Mouse (Mus musculus): Measurements from ENCODE around the gene Cog4. TPM values are rescaled to one million over a fixed set of nuclear protein-coding genes. Genes with fewer than 3 reads are reported as not detected.

The Cog4 gene
- polyA plus RNA-seq, 1 experiment from 2014 or later = 64.6 TPM

- Histone ChIP-seq H3K4me1 (ENCODE audit: control insufficient read depth, insufficient read depth, low read length) (no peaks in the 10 kb centered on the region), H3K27ac (ENCODE audit: low read depth, low read length) (no peak overlapping the region), H3K9me3 (ENCODE audit: control insufficient read depth, low read length) (no peaks in the 10 kb centered on the region), H3K4me3 (ENCODE audit: low read depth, low read length) (no peak overlapping the region), H3K36me3 (ENCODE audit: control insufficient read depth, insufficient read depth, low read length) (peaks cover 73% of the 10 kb centered on the region), H3K27me3 (ENCODE audit: control insufficient read depth, insufficient read depth, low read length) (no peaks in the 10 kb centered on the region), H3K9ac (replicated peaks; ENCODE audit: low read depth, low read length) (no peak overlapping the region), H3K4me2 (ENCODE audit: low read depth, low read length) (no peak overlapping the region)
- ATAC-seq (ENCODE audit: low read depth) = no peak
- WGBS = 89% methylated on average over 4 of the region's 4 CpGs
Measured at GRCm38 (mm10) chr8:110877862-110878261, 31.5 kb downstream of the Cog4 start.

- WGBS = 91% methylated on average over 10 of the region's 10 CpGs
- no peaks in the 10 kb centered on the region for H3K27me3 ChIP-seq (ENCODE audit: control insufficient read depth, insufficient read depth, low read length)
- peaks cover 59% of the 10 kb centered on the region for H3K36me3 ChIP-seq (ENCODE audit: control insufficient read depth, insufficient read depth, low read length)
- no peak for ATAC-seq (ENCODE audit: low read depth)
- H3K9me3 ChIP-seq (ENCODE audit: control insufficient read depth, low read length) = no peaks in the 10 kb centered on the region
- H3K4me3 ChIP-seq (ENCODE audit: low read depth, low read length) = no peak overlapping the region
- no peak overlapping the region for H3K27ac ChIP-seq (ENCODE audit: low read depth, low read length)
- no peaks in the 10 kb centered on the region for H3K4me1 ChIP-seq (ENCODE audit: control insufficient read depth, insufficient read depth, low read length)
- no peak overlapping the region for H3K4me2 ChIP-seq (ENCODE audit: low read depth, low read length)
- H3K9ac ChIP-seq (replicated peaks; ENCODE audit: low read depth, low read length) = no peak overlapping the region
Measured at GRCm38 (mm10) chr8:110881741-110882310, 35.4 kb downstream of the Cog4 start.

DNA sequence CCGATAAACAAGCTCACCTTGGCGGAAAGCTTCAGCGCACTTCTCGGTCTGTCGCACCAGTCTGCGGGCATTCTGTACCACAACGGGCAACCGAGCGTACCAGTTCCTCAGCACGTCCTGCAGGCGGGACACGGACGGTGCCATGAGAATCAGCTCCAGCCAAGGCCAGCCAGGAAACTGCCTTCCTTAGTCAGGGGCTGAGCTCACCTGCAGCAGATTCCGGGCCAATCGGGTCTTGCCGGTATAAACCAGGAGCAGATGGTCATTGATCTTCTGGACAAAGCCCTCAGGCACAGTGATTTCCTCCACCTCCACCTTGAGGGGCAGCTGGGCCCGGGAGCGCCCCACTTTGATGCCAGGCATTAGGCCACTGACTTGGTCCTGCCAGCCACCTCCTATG is 37.4 kb downstream of the Cog4 start:
- H3K27ac ChIP-seq (ENCODE audit: low read depth, low read length) = no peak overlapping the region
- peaks cover 57% of the 10 kb centered on the region for H3K36me3 ChIP-seq (ENCODE audit: control insufficient read depth, insufficient read depth, low read length)
- no peaks in the 10 kb centered on the region for H3K4me1 ChIP-seq (ENCODE audit: control insufficient read depth, insufficient read depth, low read length)
- no peaks in the 10 kb centered on the region for H3K9me3 ChIP-seq (ENCODE audit: control insufficient read depth, low read length)
- H3K4me3 ChIP-seq (ENCODE audit: low read depth, low read length) = no peak overlapping the region
- WGBS = 96% methylated on average over 18 of the region's 18 CpGs
- ATAC-seq (ENCODE audit: low read depth) = no peak
- H3K4me2 ChIP-seq (ENCODE audit: low read depth, low read length) = no peak overlapping the region
- no peaks in the 10 kb centered on the region for H3K27me3 ChIP-seq (ENCODE audit: control insufficient read depth, insufficient read depth, low read length)
- H3K9ac ChIP-seq (replicated peaks; ENCODE audit: low read depth, low read length) = no peak overlapping the region

GRCm38 (mm10) chr8:110886634-110887033 is 40.2 kb downstream of the Cog4 start:
- no peak overlapping the region for H3K27ac ChIP-seq (ENCODE audit: low read depth, low read length)
- H3K9ac ChIP-seq (replicated peaks; ENCODE audit: low read depth, low read length) = no peak overlapping the region
- WGBS = 89% methylated on average over 3 of the region's 3 CpGs
- H3K4me2 ChIP-seq (ENCODE audit: low read depth, low read length) = no peak overlapping the region
- no peak overlapping the region for H3K4me3 ChIP-seq (ENCODE audit: low read depth, low read length)
- H3K27me3 ChIP-seq (ENCODE audit: control insufficient read depth, insufficient read depth, low read length) = no peaks in the 10 kb centered on the region
- H3K4me1 ChIP-seq (ENCODE audit: control insufficient read depth, insufficient read depth, low read length) = no peaks in the 10 kb centered on the region
- no peak for ATAC-seq (ENCODE audit: low read depth)
- peaks cover 38% of the 10 kb centered on the region for H3K36me3 ChIP-seq (ENCODE audit: control insufficient read depth, insufficient read depth, low read length)
- no peaks in the 10 kb centered on the region for H3K9me3 ChIP-seq (ENCODE audit: control insufficient read depth, low read length)

DNA sequence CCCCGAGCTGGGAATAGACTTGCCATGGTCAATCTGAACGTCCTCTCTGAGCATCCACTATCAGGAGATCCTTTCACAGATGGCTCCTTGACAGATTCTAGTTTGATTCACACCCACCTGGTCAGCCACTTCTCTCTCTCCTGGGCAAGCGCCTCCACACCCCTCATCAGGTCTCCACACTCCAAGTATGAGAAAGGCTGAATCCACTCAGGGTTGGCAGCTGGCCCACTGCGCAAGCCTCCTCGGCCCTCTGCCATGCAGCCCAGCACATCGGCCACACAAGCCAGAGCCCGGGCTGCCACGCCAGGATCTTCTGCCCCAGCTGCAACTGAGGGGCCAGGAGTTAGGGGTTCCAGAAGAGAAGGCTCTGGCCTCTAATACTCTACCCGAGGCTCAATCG is 41.2 kb downstream of the Cog4 start:
- Histone ChIP-seq H3K36me3 (ENCODE audit: control insufficient read depth, insufficient read depth, low read length) (peaks cover 29% of the 10 kb centered on the region), H3K4me1 (ENCODE audit: control insufficient read depth, insufficient read depth, low read length) (no peaks in the 10 kb centered on the region), H3K9me3 (ENCODE audit: control insufficient read depth, low read length) (no peaks in the 10 kb centered on the region), H3K27ac (ENCODE audit: low read depth, low read length) (no peak overlapping the region), H3K27me3 (ENCODE audit: control insufficient read depth, insufficient read depth, low read length) (no peaks in the 10 kb centered on the region), H3K4me3 (ENCODE audit: low read depth, low read length) (no peak overlapping the region), H3K4me2 (ENCODE audit: low read depth, low read length) (no peak overlapping the region), H3K9ac (replicated peaks; ENCODE audit: low read depth, low read length) (no peak overlapping the region)
- ATAC-seq (ENCODE audit: low read depth) = no peak
- WGBS = 94% methylated on average over 10 of the region's 10 CpGs

- H3K36me3 ChIP-seq (ENCODE audit: control insufficient read depth, insufficient read depth, low read length) = peaks cover 20% of the 10 kb centered on the region
- no peaks in the 10 kb centered on the region for H3K9me3 ChIP-seq (ENCODE audit: control insufficient read depth, low read length)
- H3K4me1 ChIP-seq (ENCODE audit: control insufficient read depth, insufficient read depth, low read length) = no peaks in the 10 kb centered on the region
- H3K9ac ChIP-seq (replicated peaks; ENCODE audit: low read depth, low read length) = no peak overlapping the region
- H3K27me3 ChIP-seq (ENCODE audit: control insufficient read depth, insufficient read depth, low read length) = no peaks in the 10 kb centered on the region
- H3K4me2 ChIP-seq (ENCODE audit: low read depth, low read length) = no peak overlapping the region
- no peak overlapping the region for H3K4me3 ChIP-seq (ENCODE audit: low read depth, low read length)
- H3K27ac ChIP-seq (ENCODE audit: low read depth, low read length) = no peak overlapping the region
- ATAC-seq (ENCODE audit: low read depth) = no peak
- WGBS = 93% methylated on average over 8 of the region's 8 CpGs
Measured at GRCm38 (mm10) chr8:110888441-110888840, 42.0 kb downstream of the Cog4 start.

DNA sequence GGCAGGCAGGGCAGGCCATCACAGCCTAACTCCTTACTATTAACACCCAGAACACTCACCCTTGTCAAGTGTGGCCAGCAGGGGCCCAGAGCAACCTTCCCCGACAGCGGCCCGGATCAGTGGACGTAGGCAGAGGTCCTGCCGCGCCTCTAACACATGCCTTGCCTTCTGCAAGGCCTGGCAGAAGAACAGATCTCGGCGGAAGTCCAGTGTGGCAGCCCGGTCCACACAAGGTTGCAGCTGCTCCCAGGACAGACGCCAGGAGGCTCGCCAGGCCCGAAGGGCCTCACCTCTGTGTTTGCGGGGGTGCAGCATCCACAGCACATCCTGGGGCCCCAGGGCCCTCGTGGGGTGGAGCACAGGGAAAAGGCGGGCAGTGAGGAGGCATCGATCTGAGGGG is 42.5 kb downstream of the Cog4 start:
- H3K9ac ChIP-seq (replicated peaks; ENCODE audit: low read depth, low read length) = no peak overlapping the region

DNA sequence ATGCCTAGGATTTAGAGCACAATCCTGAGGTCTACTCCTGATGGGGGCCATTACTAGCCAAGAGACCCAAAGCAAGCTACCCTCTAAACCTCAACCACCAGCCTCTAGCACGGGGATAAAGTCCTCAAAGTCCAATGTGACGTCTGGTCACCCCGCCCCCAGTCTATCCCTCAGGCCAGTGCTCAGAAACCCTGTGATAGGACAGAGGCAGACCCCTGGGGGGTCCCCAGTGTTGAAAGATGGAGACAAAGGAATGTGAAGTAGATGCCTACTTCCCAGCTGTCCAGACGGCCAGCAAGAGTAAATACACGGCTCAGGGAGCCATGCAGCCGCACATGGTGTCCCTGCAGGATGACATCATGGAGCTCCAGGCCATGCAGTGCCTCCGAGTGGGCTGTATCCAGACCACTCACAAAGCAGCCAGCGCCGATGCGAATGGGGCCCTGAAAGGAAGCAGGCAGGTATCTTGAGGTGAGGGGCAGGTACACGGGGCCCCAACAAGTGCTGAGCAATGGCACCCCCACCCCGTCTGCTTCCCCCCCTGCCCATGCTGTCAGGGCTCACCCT is 43.6 kb downstream of the Cog4 start:
- H3K4me2 ChIP-seq (ENCODE audit: low read depth, low read length) = no peak overlapping the region
- no peak for ATAC-seq (ENCODE audit: low read depth)
- no peaks in the 10 kb centered on the region for H3K9me3 ChIP-seq (ENCODE audit: control insufficient read depth, low read length)
- no peaks in the 10 kb centered on the region for H3K27me3 ChIP-seq (ENCODE audit: control insufficient read depth, insufficient read depth, low read length)
- H3K4me1 ChIP-seq (ENCODE audit: control insufficient read depth, insufficient read depth, low read length) = no peaks in the 10 kb centered on the region
- H3K36me3 ChIP-seq (ENCODE audit: control insufficient read depth, insufficient read depth, low read length) = peaks cover 9% of the 10 kb centered on the region
- no peak overlapping the region for H3K4me3 ChIP-seq (ENCODE audit: low read depth, low read length)
- no peak overlapping the region for H3K9ac ChIP-seq (replicated peaks; ENCODE audit: low read depth, low read length)
- H3K27ac ChIP-seq (ENCODE audit: low read depth, low read length) = no peak overlapping the region
- WGBS = 83% methylated on average over 12 of the region's 12 CpGs

More for the DNA sequence above, 42.5 kb downstream of the Cog4 start:
- no peaks in the 10 kb centered on the region for H3K27me3 ChIP-seq (ENCODE audit: control insufficient read depth, insufficient read depth, low read length)
- H3K36me3 ChIP-seq (ENCODE audit: control insufficient read depth, insufficient read depth, low read length) = peaks cover 16% of the 10 kb centered on the region
- H3K4me3 ChIP-seq (ENCODE audit: low read depth, low read length) = no peak overlapping the region
- no peak overlapping the region for H3K27ac ChIP-seq (ENCODE audit: low read depth, low read length)
- H3K4me2 ChIP-seq (ENCODE audit: low read depth, low read length) = no peak overlapping the region
- no peak for ATAC-seq (ENCODE audit: low read depth)
- 92% methylated on average over 16 of the region's 16 CpGs for WGBS
- no peaks in the 10 kb centered on the region for H3K9me3 ChIP-seq (ENCODE audit: control insufficient read depth, low read length)
- no peaks in the 10 kb centered on the region for H3K4me1 ChIP-seq (ENCODE audit: control insufficient read depth, insufficient read depth, low read length)

DNA sequence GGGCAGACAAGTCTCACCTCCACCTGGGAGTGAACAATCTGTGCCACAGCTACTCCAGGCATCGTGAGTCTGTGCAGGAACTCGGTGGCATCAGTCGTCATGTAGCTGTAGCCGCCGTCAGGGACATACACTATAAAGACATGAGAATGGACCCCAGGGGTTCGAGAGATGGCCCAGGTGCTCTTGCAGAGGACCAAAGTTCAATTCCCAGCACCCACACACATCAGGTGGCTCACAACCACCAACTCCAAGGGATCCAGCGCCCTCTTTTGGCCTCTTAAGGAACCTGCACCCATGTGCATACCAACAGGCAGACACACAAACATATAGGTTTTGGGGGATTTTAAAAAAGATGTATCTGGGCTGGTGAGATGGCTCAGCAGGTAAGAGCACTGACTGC is 45.6 kb downstream of the Cog4 start:
- Histone ChIP-seq H3K27me3 (ENCODE audit: control insufficient read depth, insufficient read depth, low read length) (no peaks in the 10 kb centered on the region), H3K4me2 (ENCODE audit: low read depth, low read length) (no peak overlapping the region), H3K9ac (replicated peaks; ENCODE audit: low read depth, low read length) (no peak overlapping the region), H3K4me1 (ENCODE audit: control insufficient read depth, insufficient read depth, low read length) (no peaks in the 10 kb centered on the region), H3K9me3 (ENCODE audit: control insufficient read depth, low read length) (no peaks in the 10 kb centered on the region), H3K36me3 (ENCODE audit: control insufficient read depth, insufficient read depth, low read length) (peaks cover 7% of the 10 kb centered on the region), H3K4me3 (ENCODE audit: low read depth, low read length) (no peak overlapping the region), H3K27ac (ENCODE audit: low read depth, low read length) (no peak overlapping the region)
- WGBS = 93% methylated on average over 7 of the region's 7 CpGs
- ATAC-seq (ENCODE audit: low read depth) = no peak
